Mouse (Mus musculus) heart, adult 9 months (tissue): Measurements from ENCODE around the gene Chrne.

ENCODE experiments used
- DNase-seq, 2 experiments: peaks; one replicate each; pipeline ENCODE4 v3.0.0; 2022; ENCODE audit warnings: low spot score in 2 of 2

The Chrne gene

GRCm38 (mm10) chr11:70628431-70628830 is 9.4 kb upstream of the Chrne start:
- no peak for DNase-seq

DNA sequence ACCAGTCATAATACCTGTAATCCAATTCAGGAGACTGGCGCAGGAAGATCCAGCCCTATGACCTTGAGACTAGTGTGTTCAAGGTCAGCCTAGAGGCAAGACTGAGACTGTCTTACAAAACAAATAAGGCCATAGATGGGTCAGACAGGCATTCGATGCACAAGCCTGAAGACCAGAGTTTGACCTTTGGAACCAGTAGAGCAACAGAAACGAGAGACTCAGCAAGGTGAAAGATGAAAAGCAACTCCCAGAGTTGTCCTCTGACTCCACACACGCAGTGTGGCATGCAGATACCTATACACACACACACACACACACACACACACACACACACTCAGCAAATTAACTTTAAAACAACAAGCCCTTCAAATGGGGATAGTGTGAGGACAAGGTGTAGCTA is 7.9 kb upstream of the Chrne start:
- DNase-seq = no peak

- DNase-seq = no peak
Measured at GRCm38 (mm10) chr11:70625473-70625872, 6.5 kb upstream of the Chrne start.

DNA sequence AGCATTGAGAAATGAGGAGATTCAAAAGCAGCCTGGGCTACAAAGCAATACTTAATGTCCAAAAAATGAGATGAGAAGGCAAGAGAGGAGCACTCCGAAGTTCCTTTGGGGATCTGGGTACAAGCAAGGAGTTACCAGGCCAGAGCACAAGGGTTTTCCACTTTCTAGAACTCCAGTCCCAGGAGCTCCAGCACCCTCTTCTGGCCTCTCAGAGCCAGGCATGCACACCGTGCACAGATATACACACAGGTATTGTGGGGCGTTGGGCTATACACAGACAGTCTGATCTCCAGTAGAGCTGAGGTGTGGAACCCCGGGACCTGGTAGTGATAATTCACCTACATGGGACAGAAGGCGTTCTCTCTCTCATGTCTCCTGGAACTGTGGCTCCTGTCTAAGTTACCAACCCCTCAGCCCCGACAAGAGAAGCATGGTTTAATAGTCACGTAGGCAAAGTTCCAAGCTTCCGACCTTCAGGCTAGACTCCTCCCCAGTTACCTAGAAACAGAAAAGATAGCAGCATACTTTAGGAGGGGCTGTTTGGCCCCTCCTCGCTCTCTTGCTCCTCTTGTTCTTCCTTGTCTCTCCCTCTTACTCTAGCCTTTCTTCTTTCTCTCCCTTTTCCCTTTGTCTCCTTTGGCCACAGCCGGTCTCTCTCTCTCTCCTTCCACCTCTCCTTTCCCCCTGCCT is 4.2 kb upstream of the Chrne start:
- no peak for DNase-seq

DNA sequence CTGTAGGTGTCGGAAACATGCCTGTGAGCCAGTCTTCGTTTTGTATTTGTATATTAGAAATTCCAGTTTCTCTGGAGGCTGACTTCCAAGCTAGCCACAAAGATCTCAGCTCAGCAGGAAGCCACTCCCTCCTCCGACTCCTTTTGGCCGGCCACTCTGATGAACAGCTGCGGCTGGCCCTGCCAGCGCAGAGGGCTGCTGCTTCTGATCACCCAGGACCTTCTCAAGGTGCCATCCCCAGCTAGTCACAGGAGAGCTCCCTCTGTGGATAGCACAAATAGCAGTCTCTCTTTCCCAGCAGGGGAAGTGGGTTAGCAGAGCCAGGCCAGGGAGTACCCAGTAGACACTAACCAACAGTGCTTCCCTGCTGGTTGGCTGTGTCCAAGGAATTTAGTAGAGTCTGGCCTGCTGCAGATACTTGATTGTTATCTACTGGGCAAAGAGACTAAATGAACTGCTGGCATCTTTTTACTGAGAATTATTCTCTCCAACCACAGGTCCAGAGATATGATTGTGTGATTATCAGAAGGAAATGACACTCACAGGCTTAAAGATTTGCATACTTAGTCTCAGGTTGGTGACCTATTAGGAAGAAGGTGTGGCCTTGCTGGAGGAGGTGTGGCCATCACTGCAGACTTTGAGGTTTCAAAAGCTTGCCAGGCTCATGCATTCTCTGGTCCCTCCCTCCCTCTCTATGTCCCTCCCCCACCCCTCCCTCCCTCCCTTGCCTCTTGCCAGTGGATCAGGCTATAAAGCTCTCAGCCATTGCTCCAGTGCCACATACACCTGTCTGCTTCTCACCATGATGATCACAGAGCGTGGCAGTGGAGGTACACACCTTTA is 3.2 kb upstream of the Chrne start:
- no peak for DNase-seq

DNA sequence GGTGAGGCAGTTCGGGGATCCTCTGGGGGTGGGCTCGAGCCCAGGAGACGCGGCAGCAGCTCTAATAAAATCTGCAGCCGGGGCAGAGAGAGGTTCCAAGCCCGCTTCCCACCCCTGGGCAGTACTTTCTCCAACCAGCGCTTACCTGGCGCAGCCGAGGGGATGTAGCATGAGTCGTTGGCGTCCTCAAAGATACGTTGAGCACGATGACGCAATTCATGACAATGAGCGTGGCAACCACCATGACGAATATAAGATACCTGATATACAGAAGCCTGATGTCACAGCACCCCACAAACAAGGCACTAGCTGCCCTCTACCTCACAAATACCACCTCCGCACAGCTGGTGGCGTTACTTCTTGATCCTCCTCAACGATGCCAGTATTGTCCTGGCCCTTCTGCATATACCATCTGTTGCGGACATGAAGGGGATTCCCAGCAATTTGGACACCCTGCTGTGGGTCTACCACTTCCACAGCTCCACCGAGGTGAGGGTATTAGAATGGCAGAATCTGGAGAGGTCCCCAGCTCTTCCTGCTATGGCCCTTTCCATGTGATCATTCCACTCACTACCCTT is 3.4 kb downstream of the Chrne start, which contains the start of gene 4930544D05Rik:
TSS of gene 4930544D05Rik (plus strand) at position 333 of the 578 bp plus-strand sequence.
- DNase-seq = no peak

GRCm38 (mm10) chr11:70615074-70615473 is 3.9 kb downstream of the Chrne start:
- DNase-seq = peak; percentile 68 to 74

DNA sequence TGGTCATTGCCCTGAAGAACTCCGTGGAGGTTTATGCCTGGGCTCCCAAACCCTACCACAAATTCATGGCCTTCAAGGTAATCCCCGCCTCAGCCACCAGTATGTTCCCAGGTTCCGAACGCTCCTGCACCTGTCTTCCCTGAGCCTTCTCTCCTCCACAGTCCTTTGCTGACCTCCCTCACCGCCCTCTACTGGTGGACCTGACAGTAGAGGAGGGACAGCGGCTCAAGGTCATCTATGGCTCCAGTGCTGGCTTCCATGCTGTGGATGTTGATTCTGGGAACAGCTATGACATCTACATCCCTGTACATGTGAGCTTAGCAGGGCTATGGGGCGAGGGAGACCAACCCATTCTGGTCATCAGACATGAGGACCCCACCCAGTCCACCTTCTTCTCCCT is 6.5 kb downstream of the Chrne start:
- DNase-seq = no peak

- DNase-seq = no peak
Measured at GRCm38 (mm10) chr11:70610752-70611151, 8.3 kb downstream of the Chrne start.

DNA sequence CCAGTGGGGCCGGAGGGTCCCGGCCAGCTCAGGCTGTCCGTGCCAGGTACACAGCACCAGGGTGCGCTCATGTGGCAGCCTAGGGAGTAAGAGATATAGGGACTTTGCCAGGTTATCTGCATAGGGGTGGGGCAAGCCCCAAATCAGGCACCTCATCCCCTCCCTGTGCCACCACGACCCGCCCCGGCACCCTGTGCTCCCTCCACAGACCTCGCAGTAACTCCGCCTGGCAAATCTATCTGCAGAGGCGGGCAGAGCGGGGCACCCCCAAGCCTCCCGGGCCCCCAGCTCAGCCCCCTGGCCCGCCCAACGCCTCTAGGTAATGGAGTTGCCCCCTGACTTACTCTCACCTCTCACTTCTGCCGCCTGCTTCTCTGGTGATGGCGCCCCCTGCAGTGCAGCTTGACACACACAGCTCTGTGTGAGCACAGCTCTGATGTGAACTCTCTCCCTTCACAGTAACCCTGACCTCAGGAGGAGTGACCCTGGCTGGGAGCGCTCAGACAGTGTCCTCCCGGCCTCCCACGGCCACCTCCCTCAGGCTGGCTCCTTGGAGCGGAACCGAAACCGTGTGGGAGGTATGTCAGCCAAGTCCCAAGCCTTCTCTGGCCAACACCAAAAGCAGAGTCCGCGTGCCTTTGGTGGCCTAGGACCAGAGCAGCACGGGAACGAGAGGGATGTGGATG is 10.5 kb downstream of the Chrne start:
- no peak for DNase-seq

DNA sequence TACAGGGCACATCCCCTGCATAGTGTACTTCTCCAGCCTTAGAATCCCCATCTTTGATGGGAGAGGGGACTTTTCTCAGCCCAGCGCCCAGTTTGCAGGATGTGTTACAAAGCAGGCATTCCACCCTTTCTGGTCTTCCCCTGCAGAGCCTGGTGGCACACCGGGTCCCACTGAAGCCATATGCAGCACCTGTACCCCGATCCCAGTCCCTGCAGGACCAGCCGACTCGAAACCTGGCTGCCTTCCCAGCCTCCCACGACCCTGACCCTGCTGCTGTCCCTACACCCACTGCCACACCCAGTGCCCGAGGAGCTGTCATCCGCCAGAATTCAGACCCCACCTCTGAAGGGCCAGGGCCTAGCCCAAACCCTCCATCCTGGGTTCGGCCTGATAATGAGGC is 11.4 kb downstream of the Chrne start:
- DNase-seq = no peak

DNA sequence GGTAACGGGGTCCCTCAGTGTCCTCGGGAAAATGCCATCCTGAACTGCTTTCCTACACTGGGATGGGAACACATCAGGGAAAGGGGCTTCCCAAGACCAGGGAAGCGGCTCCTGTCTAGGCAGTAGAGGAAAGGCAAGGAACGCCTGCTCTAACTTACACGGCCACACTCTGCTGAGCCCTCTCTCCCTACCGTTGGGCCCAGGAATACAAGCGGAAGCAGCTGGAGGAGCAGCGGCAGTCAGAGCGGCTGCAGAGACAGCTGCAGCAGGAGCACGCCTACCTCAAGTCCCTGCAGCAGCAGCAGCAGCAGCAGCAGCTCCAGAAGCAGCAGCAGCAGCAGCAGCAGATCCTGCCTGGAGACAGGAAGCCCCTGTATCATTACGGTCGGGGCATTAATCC is 12.3 kb downstream of the Chrne start:
- DNase-seq = no peak

GRCm38 (mm10) chr11:70605024-70605566 is 13.9 kb downstream of the Chrne start:
- DNase-seq = peak; percentile 47 to 77

GRCm38 (mm10) chr11:70598451-70598953 is 20.5 kb downstream of the Chrne start:
- no peak for DNase-seq

DNA sequence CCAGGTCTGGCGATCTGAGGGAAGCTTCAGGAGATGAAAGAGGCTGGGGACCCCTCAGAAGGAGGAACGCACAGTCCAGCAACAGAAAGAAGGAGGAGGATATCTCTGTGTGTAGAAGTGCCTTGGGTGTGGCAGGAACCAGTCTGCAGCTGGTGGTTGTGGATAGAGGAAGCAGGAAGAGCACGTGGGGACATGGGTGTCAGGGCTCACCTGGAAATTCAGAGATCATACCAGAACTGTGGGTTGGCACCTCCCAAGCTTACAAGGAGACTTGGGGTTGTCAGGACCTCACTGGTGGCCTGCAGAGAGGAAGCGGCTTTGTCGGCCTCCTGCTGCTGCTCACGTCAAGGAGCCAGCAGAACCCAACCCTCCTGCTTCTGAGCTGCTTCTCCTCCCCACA is 21.7 kb downstream of the Chrne start:
- no peak for DNase-seq

- no peak for DNase-seq
Measured at GRCm38 (mm10) chr11:70596094-70596493, 22.9 kb downstream of the Chrne start.

DNA sequence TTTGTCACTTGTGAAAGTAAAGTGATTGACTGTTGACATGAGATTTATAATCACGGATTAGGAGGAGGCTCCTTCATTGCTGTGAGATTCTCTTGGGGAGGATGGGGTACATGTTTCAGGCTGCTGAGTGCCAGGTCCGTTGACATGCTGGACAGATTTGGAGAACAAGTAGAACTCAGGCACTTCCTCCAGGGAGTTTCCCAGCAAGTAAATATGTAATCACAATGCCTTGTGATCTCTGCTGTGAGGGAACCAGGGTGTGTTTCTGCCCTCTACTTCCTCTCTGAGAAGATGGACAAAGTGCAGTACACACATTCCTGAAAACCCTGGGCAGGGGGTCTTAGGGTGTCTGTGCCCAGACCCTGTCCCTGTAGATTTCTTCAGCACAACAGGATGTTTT is 23.4 kb downstream of the Chrne start:
- DNase-seq = peak in 1 of 2 experiments; percentile 38

DNA sequence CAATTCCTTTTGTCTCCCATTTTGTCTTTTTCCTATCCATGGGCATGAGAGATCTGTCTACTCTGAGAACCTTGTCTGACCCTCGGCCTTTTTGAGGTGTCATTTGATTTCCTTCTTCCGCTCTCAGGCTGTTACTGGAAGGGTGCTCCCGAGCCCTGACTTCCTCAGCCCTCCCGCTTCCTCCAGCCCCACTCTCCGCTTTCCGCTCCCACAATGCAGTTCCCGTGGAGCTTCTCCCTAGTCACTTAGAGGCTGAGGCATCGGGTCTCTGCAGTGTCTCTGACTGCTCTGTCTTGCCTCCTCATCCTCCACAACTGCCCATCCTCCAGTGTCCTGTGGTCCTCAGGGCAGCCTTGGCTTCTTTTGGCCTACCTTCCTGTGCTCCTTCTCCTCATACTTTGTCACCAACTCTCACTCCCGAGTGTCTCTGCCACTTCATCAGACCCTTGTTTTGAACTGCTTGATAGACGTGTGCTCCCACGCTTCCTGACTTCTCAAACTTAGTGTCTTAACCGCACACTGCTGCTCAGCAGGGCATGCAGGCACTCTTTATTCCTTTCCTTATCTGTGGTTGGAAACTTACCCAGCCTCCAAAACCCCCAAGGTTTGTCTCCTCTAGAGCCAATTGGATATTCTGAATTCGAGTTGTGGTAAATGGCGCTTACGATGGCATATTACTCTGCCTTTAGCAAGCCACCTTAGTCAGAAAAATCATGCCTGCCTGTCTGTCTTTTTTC is 24.6 kb downstream of the Chrne start:
- DNase-seq = peak; percentile 54 to 77

DNA sequence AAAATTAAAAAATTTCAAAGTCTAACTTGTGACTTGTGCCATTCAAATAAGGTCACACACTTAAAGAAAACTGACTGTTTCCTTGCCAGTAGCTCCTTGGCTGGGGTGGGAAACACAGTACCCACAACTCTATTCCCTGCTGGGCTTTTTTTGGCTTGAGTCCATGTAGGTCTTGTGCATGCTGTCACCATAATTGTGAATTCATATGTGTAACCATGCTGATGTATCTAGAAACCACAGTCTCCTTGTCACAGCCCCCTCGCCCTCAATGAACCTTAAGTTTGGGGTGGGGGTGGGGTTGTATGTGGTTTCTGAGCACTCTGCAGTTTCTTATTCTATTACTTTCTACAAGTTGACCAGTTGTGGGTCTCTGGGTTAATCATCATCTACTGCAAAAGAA is 27.3 kb downstream of the Chrne start:
- no peak for DNase-seq

- peak; percentile 18 to 36 for DNase-seq
Measured at GRCm38 (mm10) chr11:70586954-70587353, 32.1 kb downstream of the Chrne start.

- no peak for DNase-seq
Measured at GRCm38 (mm10) chr11:70586261-70586660, 32.8 kb downstream of the Chrne start.
